Mouse (Mus musculus) colon, adult 2 months (tissue): ENCODE results near the gene Arsb. TPM values are rescaled to one million over a fixed set of nuclear protein-coding genes. Genes with fewer than 3 reads are reported as not detected.

ENCODE experiments used
- polyA plus RNA-seq: library from polyadenylated mRNA; depleted of rRNA; stranded (reverse); fragments of >200 nt; gene quantifications from 2 replicates; pipeline ENCODE4 v1.2.3, GENCODE M21; 2012; rRNA removed

Arsb gene
- 18.5 and 21.7 TPM in 2 replicates for polyA plus RNA-seq

GRCm38 (mm10) chr13:93771588-93772278, at the start of gene Arsb:
Arsb (plus strand) TSS chr13:93771630.

Other genes with a start within 250 kb of the Arsb start
- gene Bhmt, start 133.7 kb upstream of the Arsb start, polyA plus RNA-seq, result 0.12 TPM in 1 of 2 replicates, not detected in the other
- 0.07 and 0.38 TPM in 2 replicates for gene Bhmt2, start 97.3 kb upstream of the Arsb start, polyA plus RNA-seq
- 0.06 and 0.24 TPM in 2 replicates for gene Dmgdh, start 97.2 kb upstream of the Arsb start, polyA plus RNA-seq